Mouse (Mus musculus): ENCODE results near the gene Golt1b. TPM values are rescaled to one million over a fixed set of nuclear protein-coding genes. Genes with fewer than 3 reads are reported as not detected.
A peak's percentile ranks its signal among the peaks of the same experiment; 100 is the strongest.

Gene Golt1b
- polyA plus RNA-seq, 1 experiment from 2014 or later, result 84.8 TPM

DNA sequence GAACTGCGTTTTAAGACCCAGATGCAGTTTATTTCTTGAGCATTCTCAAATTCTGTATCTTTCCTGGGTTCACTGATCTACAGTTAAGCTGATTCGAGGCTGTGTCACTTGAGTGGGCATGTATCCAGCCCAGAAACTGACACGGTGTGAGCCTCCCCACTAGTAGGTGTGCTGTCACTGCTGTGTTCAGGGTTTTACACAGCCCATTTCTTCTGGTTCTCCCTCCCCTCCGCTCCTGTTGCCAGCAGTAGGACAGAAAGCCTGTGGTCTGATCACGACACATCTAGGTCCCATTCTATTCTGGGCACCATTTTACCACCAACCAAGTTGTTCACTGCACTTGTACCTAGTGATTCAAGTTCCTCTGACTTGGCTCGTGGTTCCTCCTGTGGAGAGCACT is 8.7 kb downstream of the Golt1b start:
- no peak overlapping the region for H3K9ac ChIP-seq (ENCODE audit: low read length)
- no peaks in the 10 kb centered on the region for H3K4me1 ChIP-seq (ENCODE audit: control insufficient read depth, insufficient read depth, low read length)
- no peaks in the 10 kb centered on the region for H3K27me3 ChIP-seq (ENCODE audit: control insufficient read depth, insufficient read depth, low read length)
- no peak overlapping the region for H3K4me3 ChIP-seq (replicated peaks; ENCODE audit: low read length)
- no peak overlapping the region for H3K4me2 ChIP-seq (ENCODE audit: low read depth, low read length)
- H3K27ac ChIP-seq (ENCODE audit: low read length), result no peak overlapping the region
- 84% methylated on average over 6 of the region's 6 CpGs for WGBS
- no peaks in the 10 kb centered on the region for H3K9me3 ChIP-seq (replicated peaks; ENCODE audit: control insufficient read depth, low read length)
- peaks cover 12% of the 10 kb centered on the region for H3K36me3 ChIP-seq (ENCODE audit: control insufficient read depth, insufficient read depth, low read length)
- ATAC-seq (ENCODE audit: insufficient read depth, low FRiP score), result no peak

DNA sequence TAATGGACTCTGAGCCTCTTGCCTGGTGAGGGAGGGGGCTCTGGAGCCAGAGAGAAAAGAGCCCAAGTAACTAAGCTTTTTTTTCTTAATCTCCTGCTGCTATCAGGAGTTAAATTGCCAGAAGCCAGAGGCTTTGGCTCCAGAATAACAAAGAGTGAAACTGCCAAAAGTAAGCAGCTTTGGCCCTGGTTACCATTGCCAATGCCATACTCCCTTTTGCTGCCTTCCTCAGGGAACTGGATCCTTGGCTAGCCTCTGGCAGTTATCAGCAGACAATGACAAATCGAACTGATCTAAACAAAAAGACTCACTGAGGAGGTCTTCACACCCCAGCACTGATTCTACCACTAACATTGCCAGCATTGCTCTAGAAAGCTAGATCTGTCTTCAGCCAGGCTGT is 24.1 kb downstream of the Golt1b start:
- H3K27ac ChIP-seq (ENCODE audit: low read length), result no peak overlapping the region
- H3K9ac ChIP-seq (ENCODE audit: low read length), result no peak overlapping the region
- no peak overlapping the region for H3K4me2 ChIP-seq (ENCODE audit: low read depth, low read length)
- no peak overlapping the region for H3K4me3 ChIP-seq (replicated peaks; ENCODE audit: low read length)
- peaks cover 22% of the 10 kb centered on the region for H3K27me3 ChIP-seq (ENCODE audit: control insufficient read depth, insufficient read depth, low read length)
- H3K36me3 ChIP-seq (ENCODE audit: control insufficient read depth, insufficient read depth, low read length), result no peaks in the 10 kb centered on the region
- 29% methylated on average over 1 of the region's 1 CpGs for WGBS
- no peaks in the 10 kb centered on the region; the same call in 1 of the 2 replicates for H3K4me1 ChIP-seq (ENCODE audit: control insufficient read depth, insufficient read depth, low read length)
- H3K9me3 ChIP-seq (replicated peaks; ENCODE audit: control insufficient read depth, low read length), result no peaks in the 10 kb centered on the region
- ATAC-seq (ENCODE audit: insufficient read depth, low FRiP score), result no peak

DNA sequence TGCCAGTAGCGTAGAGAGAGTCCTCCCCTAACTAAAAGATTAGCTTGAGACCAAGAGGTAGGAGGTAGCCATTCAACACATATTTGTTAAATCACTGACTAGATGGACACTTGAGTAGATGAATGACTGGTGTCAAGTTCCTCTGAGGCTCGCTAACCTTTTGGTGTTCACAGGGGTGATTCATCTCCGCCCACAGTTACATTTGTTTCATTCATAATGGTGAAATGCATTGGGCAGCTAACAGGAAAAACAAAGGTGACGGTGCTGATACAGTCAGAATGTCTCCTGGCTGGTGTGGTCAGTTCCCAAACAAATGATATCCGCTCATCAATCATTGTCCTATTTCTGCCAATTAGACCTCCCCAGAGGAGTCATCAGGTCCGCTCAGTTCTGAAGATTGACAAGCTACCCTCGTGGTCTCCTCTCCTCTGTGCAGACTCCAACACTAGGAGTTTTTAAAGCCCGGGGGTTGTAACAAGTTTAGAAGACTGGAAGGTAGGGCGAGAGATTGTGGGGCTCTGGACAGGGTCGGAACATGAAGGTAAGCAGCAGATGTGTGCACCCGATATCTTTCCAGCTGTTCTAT is 26.0 kb downstream of the Golt1b start, which contains the start of gene Spx:
Spx (plus strand) TSS at position 536 of the 586 bp plus-strand sequence.
- Histone ChIP-seq H3K9ac (ENCODE audit: low read length) (no peak within 1 kb of the TSS), H3K9me3 (replicated peaks; ENCODE audit: control insufficient read depth, low read length) (no peaks in the 10 kb centered on the region), H3K27ac (ENCODE audit: low read length) (no peak within 1 kb of the TSS), H3K36me3 (ENCODE audit: control insufficient read depth, insufficient read depth, low read length) (no peaks in the 10 kb centered on the region), H3K4me2 (ENCODE audit: low read depth, low read length) (no peak within 1 kb of the TSS), H3K4me3 (replicated peaks; ENCODE audit: low read length) (no peak within 1 kb of the TSS), H3K4me1 (ENCODE audit: control insufficient read depth, insufficient read depth, low read length) (no peaks in the 10 kb centered on the region; the same call in 1 of the 2 replicates), H3K27me3 (ENCODE audit: control insufficient read depth, insufficient read depth, low read length) (peaks cover 22% of the 10 kb centered on the region)
- no peak for ATAC-seq (ENCODE audit: insufficient read depth, low FRiP score)
- WGBS, result 58% methylated on average over 11 of the region's 11 CpGs

DNA sequence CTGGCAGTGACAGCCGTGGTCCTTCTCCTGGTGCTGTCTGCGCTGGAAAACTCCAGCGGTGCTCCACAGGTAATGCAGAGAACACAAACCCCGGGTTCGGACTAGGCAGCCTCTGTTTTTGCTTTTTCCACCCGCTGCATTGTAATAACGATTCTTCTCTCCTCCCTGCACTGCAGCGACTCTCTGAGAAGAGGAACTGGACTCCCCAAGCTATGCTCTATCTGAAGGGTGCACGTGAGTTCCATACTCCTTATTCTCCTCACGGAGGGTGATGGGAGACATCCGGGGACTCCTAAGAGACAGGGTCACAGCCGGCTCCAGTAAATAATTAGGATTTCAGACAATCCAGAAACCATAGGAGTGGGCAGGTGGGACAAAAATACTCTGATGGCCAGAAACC is 26.8 kb downstream of the Golt1b start:
- H3K4me3 ChIP-seq (replicated peaks; ENCODE audit: low read length), result no peak overlapping the region
- H3K27me3 ChIP-seq (ENCODE audit: control insufficient read depth, insufficient read depth, low read length), result peaks cover 22% of the 10 kb centered on the region
- H3K4me1 ChIP-seq (ENCODE audit: control insufficient read depth, insufficient read depth, low read length), result no peaks in the 10 kb centered on the region; the same call in 1 of the 2 replicates
- H3K9me3 ChIP-seq (replicated peaks; ENCODE audit: control insufficient read depth, low read length), result no peaks in the 10 kb centered on the region
- H3K27ac ChIP-seq (ENCODE audit: low read length), result no peak overlapping the region
- WGBS, result 17% methylated on average over 12 of the region's 12 CpGs
- H3K4me2 ChIP-seq (ENCODE audit: low read depth, low read length), result no peak overlapping the region
- ATAC-seq (ENCODE audit: insufficient read depth, low FRiP score), result no peak
- no peak overlapping the region for H3K9ac ChIP-seq (ENCODE audit: low read length)
- H3K36me3 ChIP-seq (ENCODE audit: control insufficient read depth, insufficient read depth, low read length), result no peaks in the 10 kb centered on the region

DNA sequence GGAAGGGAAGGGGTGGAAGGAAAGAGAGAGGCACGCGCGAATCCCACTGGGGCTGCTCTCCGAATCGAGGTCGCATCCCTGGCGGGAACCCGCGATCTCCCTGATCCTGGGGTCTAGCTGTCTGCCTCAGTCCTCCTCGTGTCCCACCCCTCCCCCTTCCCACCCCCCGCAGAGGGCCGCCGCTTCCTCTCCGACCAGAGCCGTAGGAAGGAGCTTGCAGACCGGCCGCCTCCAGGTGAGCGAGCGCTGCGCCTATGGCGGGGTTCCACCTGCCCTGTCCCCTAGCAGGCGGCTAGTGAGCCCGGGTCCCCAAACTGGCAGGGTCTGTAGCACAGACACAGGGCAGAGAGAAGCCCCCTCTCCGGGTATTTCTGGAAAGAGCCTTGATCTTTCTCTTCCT is 27.6 kb downstream of the Golt1b start:
- Histone ChIP-seq H3K4me3 (replicated peaks; ENCODE audit: low read length) (peak overlapping the region; percentile 31), H3K27ac (ENCODE audit: low read length) (no peak overlapping the region), H3K36me3 (ENCODE audit: control insufficient read depth, insufficient read depth, low read length) (no peaks in the 10 kb centered on the region), H3K27me3 (ENCODE audit: control insufficient read depth, insufficient read depth, low read length) (peaks cover 22% of the 10 kb centered on the region), H3K9ac (ENCODE audit: low read length) (no peak overlapping the region), H3K4me2 (ENCODE audit: low read depth, low read length) (peak overlapping the region; percentile 46), H3K4me1 (ENCODE audit: control insufficient read depth, insufficient read depth, low read length) (no peaks in the 10 kb centered on the region; the same call in 1 of the 2 replicates), H3K9me3 (replicated peaks; ENCODE audit: control insufficient read depth, low read length) (no peaks in the 10 kb centered on the region)
- no peak for ATAC-seq (ENCODE audit: insufficient read depth, low FRiP score)
- 2% methylated on average over 24 of the region's 24 CpGs for WGBS

DNA sequence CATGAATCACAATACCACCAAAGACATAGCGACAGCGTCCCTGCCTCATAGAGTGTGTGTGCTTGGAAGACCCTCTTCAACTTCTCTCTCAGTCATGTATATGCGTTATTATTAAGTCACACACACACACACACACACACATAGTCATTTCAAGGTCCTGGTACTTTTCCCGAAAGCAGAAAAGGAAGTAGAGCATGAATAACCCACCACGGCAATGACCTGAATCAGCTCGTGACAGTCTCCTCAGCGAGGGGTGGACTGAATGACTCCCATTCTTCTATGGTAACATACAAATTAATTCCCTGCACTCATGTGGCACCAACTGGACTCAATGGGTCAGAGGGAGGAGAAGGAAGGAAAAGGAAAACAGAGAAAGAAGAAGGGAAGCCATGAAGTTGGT is 38.0 kb downstream of the Golt1b start:
- no peak for ATAC-seq (ENCODE audit: insufficient read depth, low FRiP score)
- Histone ChIP-seq H3K36me3 (ENCODE audit: control insufficient read depth, insufficient read depth, low read length) (no peaks in the 10 kb centered on the region), H3K4me3 (replicated peaks; ENCODE audit: low read length) (no peak overlapping the region), H3K9ac (ENCODE audit: low read length) (no peak overlapping the region), H3K27me3 (ENCODE audit: control insufficient read depth, insufficient read depth, low read length) (no peaks in the 10 kb centered on the region), H3K4me1 (ENCODE audit: control insufficient read depth, insufficient read depth, low read length) (no peaks in the 10 kb centered on the region), H3K27ac (ENCODE audit: low read length) (no peak overlapping the region), H3K4me2 (ENCODE audit: low read depth, low read length) (no peak overlapping the region), H3K9me3 (replicated peaks; ENCODE audit: control insufficient read depth, low read length) (no peaks in the 10 kb centered on the region)
- WGBS, result 78% methylated on average over 7 of the region's 7 CpGs

DNA sequence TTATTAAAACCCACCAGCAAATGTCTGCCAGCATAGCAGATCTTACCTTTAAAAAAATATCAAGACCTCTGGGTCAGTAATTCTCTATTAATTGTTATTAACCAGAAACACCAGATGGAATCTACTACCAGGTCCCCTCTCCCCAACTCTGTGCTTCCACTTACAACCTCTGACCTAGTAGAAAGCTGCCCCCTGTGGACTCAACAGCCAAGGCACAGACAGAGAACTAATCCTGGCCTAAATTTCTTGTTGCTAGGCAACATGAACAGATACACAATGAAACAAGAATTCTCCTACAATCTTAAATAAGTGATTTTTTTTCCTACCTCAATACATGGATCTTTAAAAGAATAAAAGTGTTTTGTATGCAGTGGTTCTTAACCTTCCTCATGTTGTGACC is 42.1 kb downstream of the Golt1b start:
- Histone ChIP-seq H3K36me3 (ENCODE audit: control insufficient read depth, insufficient read depth, low read length) (no peaks in the 10 kb centered on the region), H3K4me1 (ENCODE audit: control insufficient read depth, insufficient read depth, low read length) (no peaks in the 10 kb centered on the region), H3K27me3 (ENCODE audit: control insufficient read depth, insufficient read depth, low read length) (no peaks in the 10 kb centered on the region), H3K27ac (ENCODE audit: low read length) (no peak overlapping the region), H3K4me2 (ENCODE audit: low read depth, low read length) (no peak overlapping the region), H3K9ac (ENCODE audit: low read length) (no peak overlapping the region), H3K4me3 (replicated peaks; ENCODE audit: low read length) (no peak overlapping the region), H3K9me3 (replicated peaks; ENCODE audit: control insufficient read depth, low read length) (no peaks in the 10 kb centered on the region)
- no peak for ATAC-seq (ENCODE audit: insufficient read depth, low FRiP score)

DNA sequence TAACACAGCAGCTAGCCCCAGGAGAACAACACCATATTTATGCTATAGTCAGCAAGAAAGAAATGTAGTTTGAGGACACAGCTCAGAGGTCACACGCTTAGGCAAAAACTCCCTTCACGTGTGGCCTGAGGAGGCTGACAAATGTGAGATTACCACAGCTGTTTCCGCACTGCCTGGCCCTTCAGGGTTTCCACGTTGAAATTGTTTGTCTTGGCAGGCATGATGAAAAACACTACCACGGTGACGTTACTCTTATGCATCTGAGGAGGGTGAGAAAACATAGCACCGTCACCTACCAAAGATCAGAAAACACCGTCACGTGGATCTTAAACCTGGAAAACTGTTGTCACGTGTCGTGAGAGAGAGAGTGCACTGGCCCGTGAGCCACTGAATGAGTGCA is 64.4 kb downstream of the Golt1b start:
- no peak for ATAC-seq (ENCODE audit: insufficient read depth, low FRiP score)
- H3K27ac ChIP-seq (ENCODE audit: low read length), result no peak overlapping the region
- no peaks in the 10 kb centered on the region for H3K27me3 ChIP-seq (ENCODE audit: control insufficient read depth, insufficient read depth, low read length)
- no peaks in the 10 kb centered on the region for H3K36me3 ChIP-seq (ENCODE audit: control insufficient read depth, insufficient read depth, low read length)
- H3K9ac ChIP-seq (ENCODE audit: low read length), result no peak overlapping the region
- no peak overlapping the region for H3K4me3 ChIP-seq (replicated peaks; ENCODE audit: low read length)
- H3K4me1 ChIP-seq (ENCODE audit: control insufficient read depth, insufficient read depth, low read length), result no peaks in the 10 kb centered on the region
- H3K4me2 ChIP-seq (ENCODE audit: low read depth, low read length), result no peak overlapping the region
- WGBS, result 64% methylated on average over 12 of the region's 12 CpGs
- H3K9me3 ChIP-seq (replicated peaks; ENCODE audit: control insufficient read depth, low read length), result no peaks in the 10 kb centered on the region

DNA sequence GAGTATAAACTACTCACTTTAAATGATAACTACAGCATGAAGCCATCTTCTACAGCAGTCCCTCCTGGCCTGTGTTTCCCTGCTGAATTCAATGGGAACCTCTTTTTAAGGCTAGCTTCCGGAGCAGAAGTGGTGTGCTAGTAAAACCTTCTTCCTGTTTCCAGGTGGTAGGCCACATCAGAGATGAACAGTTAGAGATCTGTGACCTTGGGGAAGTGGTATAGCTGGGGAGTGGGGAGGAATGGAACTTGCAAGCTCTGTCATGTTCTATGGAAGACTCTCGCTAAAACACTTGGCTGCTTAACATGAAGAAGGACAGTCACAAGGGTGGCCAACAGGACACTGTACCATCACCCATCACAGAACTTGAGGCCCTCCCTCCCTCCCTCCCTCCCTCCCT is 66.3 kb downstream of the Golt1b start:
- peaks cover 4% of the 10 kb centered on the region; the same call in 1 of the 2 replicates for H3K4me1 ChIP-seq (ENCODE audit: control insufficient read depth, insufficient read depth, low read length)
- no peaks in the 10 kb centered on the region for H3K27me3 ChIP-seq (ENCODE audit: control insufficient read depth, insufficient read depth, low read length)
- H3K27ac ChIP-seq (ENCODE audit: low read length), result no peak overlapping the region
- H3K9ac ChIP-seq (ENCODE audit: low read length), result no peak overlapping the region
- no peak for ATAC-seq (ENCODE audit: insufficient read depth, low FRiP score)
- no peaks in the 10 kb centered on the region for H3K36me3 ChIP-seq (ENCODE audit: control insufficient read depth, insufficient read depth, low read length)
- 75% methylated on average over 2 of the region's 2 CpGs for WGBS
- H3K4me3 ChIP-seq (replicated peaks; ENCODE audit: low read length), result no peak overlapping the region
- H3K4me2 ChIP-seq (ENCODE audit: low read depth, low read length), result no peak overlapping the region
- H3K9me3 ChIP-seq (replicated peaks; ENCODE audit: control insufficient read depth, low read length), result no peaks in the 10 kb centered on the region

All from stomach, embryonic 16.5 days (tissue).